In genomic region chr3:153489718-153490117, GRCm38 (mm10) we compare ENCODE assay signal across 14 mouse cellular contexts.
DNase-seq lines count a peak whose midpoint lies in the region; ATAC-seq and TF ChIP-seq lines count a peak whose summit lies in the region.
"Had no signal": no experiment of that assay in that cellular context is flagged by ENCODE, and none has a peak within 500 bp of the region (broad histone marks: within the 10 kb centered on the region; RNA-seq: fewer than 3 reads in every experiment).

No protein-coding gene starts in this region.

- DNase-seq in forebrain, embryonic 11.5 days (ENCODE audit: low spot score): no peak
- peak; percentile 5 for DNase-seq in liver, adult 2 months (ENCODE audit: extremely low read depth, low read depth, low spot score)
- peak; percentile 70 for DNase-seq in fat pad, adult 2 months (ENCODE audit: extremely low read depth, low read depth, low spot score)
- peak; percentile 5 to 14 for DNase-seq in kidney, postnatal 36 days
- no peak for DNase-seq in frontal cortex, postnatal 36 days (ENCODE audit: low spot score in 2 of 2)
- no peak for DNase-seq in left cerebral cortex, postnatal 14 days (ENCODE audit: low spot score in 2 of 2)
- DNase-seq: gastrocnemius, postnatal 14 days; lung, embryonic 14.5 days had no signal

- H3K9me3 ChIP-seq in forebrain, embryonic 15.5 days: no peaks in the 10 kb centered on the region
- H3K9me3 ChIP-seq in forebrain, embryonic 11.5 days (ENCODE audit: control insufficient read depth, low read length): no peaks in the 10 kb centered on the region
- no peaks in the 10 kb centered on the region for H3K9me3 ChIP-seq in liver, embryonic 12.5 days (replicated peaks)
- H3K9me3 ChIP-seq: intestine, embryonic 15.5 days; limb, embryonic 10.5 days; neural tube, embryonic 15.5 days had no signal

- TF ChIP-seq CTCF in liver, adult 2 months (IDR thresholded peaks at IDR 0.05; ENCODE audit: low read depth, low read length): no peak

- H3K4me3 ChIP-seq in forebrain, embryonic 15.5 days: no peak overlapping the region
- no peak overlapping the region for H3K4me3 ChIP-seq in forebrain, embryonic 11.5 days (ENCODE audit: low read depth, low read length)
- H3K4me3 ChIP-seq in liver, adult 2 months (ENCODE audit: insufficient read depth, low read depth, low read length): no peak overlapping the region
- H3K4me3 ChIP-seq in liver, embryonic 12.5 days: no peak overlapping the region
- H3K4me3 ChIP-seq: intestine, embryonic 15.5 days; limb, embryonic 10.5 days; neural tube, embryonic 15.5 days had no signal

- H3K27me3 ChIP-seq in forebrain, embryonic 15.5 days: no peaks in the 10 kb centered on the region
- H3K27me3 ChIP-seq in forebrain, embryonic 11.5 days (ENCODE audit: control insufficient read depth, insufficient read depth, low read length): no peaks in the 10 kb centered on the region
- H3K27me3 ChIP-seq in liver, adult 2 months (ENCODE audit: control insufficient read depth, insufficient read depth, low read length): no peaks in the 10 kb centered on the region
- no peaks in the 10 kb centered on the region for H3K27me3 ChIP-seq in liver, embryonic 12.5 days (replicated peaks)
- H3K27me3 ChIP-seq: intestine, embryonic 15.5 days; neural tube, embryonic 15.5 days had no signal

- peaks cover 29% of the 10 kb centered on the region for H3K4me1 ChIP-seq in forebrain, embryonic 15.5 days
- no peaks in the 10 kb centered on the region for H3K4me1 ChIP-seq in forebrain, embryonic 11.5 days (replicated peaks; ENCODE audit: control insufficient read depth, insufficient read depth, low read length)
- H3K4me1 ChIP-seq in liver, adult 2 months (ENCODE audit: control insufficient read depth, insufficient read depth, low read length): peaks cover 2% of the 10 kb centered on the region; the same call in 1 of the 2 replicates
- no peaks in the 10 kb centered on the region for H3K4me1 ChIP-seq in liver, embryonic 12.5 days

- no peaks in the 10 kb centered on the region for H3K79me2 ChIP-seq in liver, adult 2 months (ENCODE audit: control insufficient read depth, insufficient read depth, low read length)

- 58% methylated on average over 9 of the region's 9 CpGs for WGBS in forebrain, embryonic 15.5 days
- WGBS in forebrain, embryonic 11.5 days: 88% methylated on average over 9 of the region's 9 CpGs
- WGBS in liver, adult 2 months: 84% methylated on average over 9 of the region's 9 CpGs
- WGBS in liver, embryonic 12.5 days (ENCODE audit: insufficient replicate concordance): 76% methylated on average over 9 of the region's 9 CpGs

- H3K36me3 ChIP-seq in forebrain, embryonic 15.5 days: no peaks in the 10 kb centered on the region
- H3K36me3 ChIP-seq in forebrain, embryonic 11.5 days (ENCODE audit: control insufficient read depth, insufficient read depth, low read length): no peaks in the 10 kb centered on the region
- H3K36me3 ChIP-seq in liver, adult 2 months (ENCODE audit: control insufficient read depth, insufficient read depth, low read length): no peaks in the 10 kb centered on the region
- no peaks in the 10 kb centered on the region for H3K36me3 ChIP-seq in liver, embryonic 12.5 days
- H3K36me3 ChIP-seq: intestine, embryonic 15.5 days; limb, embryonic 10.5 days; neural tube, embryonic 15.5 days had no signal

- H3K27ac ChIP-seq in forebrain, embryonic 15.5 days (replicated peaks): 0 out of 2 replicates have a peak overlapping the region, but pooled peaks have one; percentile 3
- no peak overlapping the region for H3K27ac ChIP-seq in forebrain, embryonic 11.5 days (ENCODE audit: low read depth, low read length)
- no peak overlapping the region for H3K27ac ChIP-seq in liver, adult 2 months (replicated peaks; ENCODE audit: insufficient read depth, low read depth, low read length)
- no peak overlapping the region for H3K27ac ChIP-seq in liver, embryonic 12.5 days
- H3K27ac ChIP-seq: intestine, embryonic 15.5 days; limb, embryonic 10.5 days; neural tube, embryonic 15.5 days had no signal

- no peak overlapping the region for H3K4me2 ChIP-seq in forebrain, embryonic 15.5 days (replicated peaks)
- H3K4me2 ChIP-seq in forebrain, embryonic 11.5 days (ENCODE audit: low read depth, low read length, severe bottlenecking): no peak overlapping the region
- no peak overlapping the region for H3K4me2 ChIP-seq in liver, embryonic 12.5 days
- H3K4me2 ChIP-seq: intestine, embryonic 15.5 days; lung, embryonic 14.5 days; neural tube, embryonic 15.5 days had no signal

- no peak overlapping the region for H3K9ac ChIP-seq in forebrain, embryonic 15.5 days (replicated peaks)
- H3K9ac ChIP-seq in forebrain, embryonic 11.5 days (ENCODE audit: low read length): no peak overlapping the region
- H3K9ac ChIP-seq in liver, adult 2 months (ENCODE audit: low read depth, low read length): no peak overlapping the region
- H3K9ac ChIP-seq in liver, embryonic 12.5 days: no peak overlapping the region
- H3K9ac ChIP-seq: intestine, embryonic 15.5 days; lung, embryonic 14.5 days; neural tube, embryonic 15.5 days had no signal

- intact Hi-C loops in left cerebral cortex, postnatal 14 days (cut with DNase I): loop anchor here (5.0 to 10.0 kb wide), 2 partner anchors 33 to 705 kb away; no protein-coding TSS in a partner anchor

- TF ChIP-seq POLR2A in liver, adult 2 months (IDR thresholded peaks at IDR 0.05; ENCODE audit: extremely low read depth, insufficient read depth, low read length): no peak

- ATAC-seq in forebrain, embryonic 15.5 days (replicated peaks): peak; percentile 57; the same call in 1 of the 2 replicates
- no peak for ATAC-seq in forebrain, embryonic 11.5 days (replicated peaks; ENCODE audit: low FRiP score)
- ATAC-seq in liver, embryonic 12.5 days: no peak
- ATAC-seq: CD4-positive, CD25-positive, alpha-beta regulatory T cell, adult 4 months; intestine, embryonic 15.5 days had no signal

Comparison
In these comparisons a context has a peak if more than half of its experiments do, and no peak if none do; other contexts are left out.
1. DNase-seq: peak in liver, adult 2 months (single experiment), fat pad, adult 2 months (single experiment) and kidney, postnatal 36 days (2 of 2); none in forebrain, embryonic 11.5 days (single experiment), frontal cortex, postnatal 36 days (0 of 2) and left cerebral cortex, postnatal 14 days (0 of 2).